Comparison of ENCODE assay signal across 8 mouse cellular contexts in the genomic region with DNA sequence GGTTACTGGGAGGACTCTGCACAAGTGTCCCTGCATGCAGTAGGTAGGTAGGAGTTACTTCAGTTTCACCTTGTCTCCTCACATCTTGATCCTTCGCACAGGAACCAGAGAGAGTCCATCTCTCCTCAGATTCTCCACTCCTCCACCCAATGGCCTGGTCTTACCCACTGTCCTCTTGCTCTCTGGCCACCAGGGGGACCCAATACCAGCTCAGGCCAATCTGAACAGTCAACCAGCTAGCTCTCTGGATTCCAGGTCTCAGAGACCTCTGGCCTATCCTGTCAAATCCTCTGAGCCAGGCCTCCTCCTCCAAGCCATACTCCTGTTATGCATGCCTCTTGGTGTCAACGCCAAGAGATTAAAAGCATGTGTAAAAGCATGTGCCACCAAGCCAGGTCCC. TPM values are rescaled to one million over a fixed set of nuclear protein-coding genes. Genes with fewer than 3 reads are reported as not detected.
DNase-seq lines count a peak whose midpoint lies in the region.

No protein-coding gene starts in this region.

- intact Hi-C loops in gastrocnemius, postnatal 14 days (cut with DNase I; ENCODE audit: low total_unique reads): loop anchor here (2.0 kb wide), 1 partner anchor 17 kb away; no protein-coding TSS in a partner anchor

- DNase-seq in gastrocnemius, adult 18-20 months (ENCODE audit: low spot score): peak; percentile 33
- no peak for DNase-seq in gastrocnemius, postnatal 4 days (ENCODE audit: low spot score in 2 of 2)
- DNase-seq in urinary bladder, postnatal 25 days (ENCODE audit: low spot score): peak; percentile 40
- no peak for DNase-seq in urinary bladder, postnatal 10 days (ENCODE audit: low spot score)
- peak; percentile 32 for DNase-seq in gastrocnemius, postnatal 14 days
- peak; percentile 66 for DNase-seq in liver
- DNase-seq in splenic B cell, adult 2 months (ENCODE audit: low read depth, low spot score): peak; percentile 59
- DNase-seq in right cerebral cortex, adult 2 months (ENCODE audit: low spot score in 2 of 2): no peak

- H3K36me3 ChIP-seq in splenic B cell, adult 2 months (ENCODE audit: control insufficient read depth, insufficient read depth, low read length, poor library complexity, severe bottlenecking): no peaks in the 10 kb centered on the region; the same call in 1 of the 2 replicates

- no peaks in the 10 kb centered on the region for H3K27me3 ChIP-seq in splenic B cell, adult 2 months (ENCODE audit: control insufficient read depth, insufficient read depth, low read length, poor library complexity, severe bottlenecking)

RNA-seq across cellular contexts. Expression of gene Telo2, which starts 6.2 kb away (rescaled TPM):
- total RNA-seq in gastrocnemius, adult 18-20 months (2021): 1 to 10 TPM; 4.0 to 6.0 TPM
- total RNA-seq in gastrocnemius, postnatal 4 days (2021): 10 to 100 TPM; 23.5 to 27.8 TPM
- total RNA-seq in gastrocnemius, postnatal 14 days (2021): 1 to 10 TPM; 9.2 to 9.3 TPM

RNA-seq across cellular contexts. Expression of gene Ptx4, which starts 11.0 kb away (rescaled TPM):
- 1 to 10 TPM; 1.1 to 1.5 TPM for total RNA-seq in gastrocnemius, adult 18-20 months (2021)
- 10 to 100 TPM in 1 of 2 experiments, 1 to 10 TPM in 1; 6.0 to 12.6 TPM for total RNA-seq in gastrocnemius, postnatal 4 days (2021)
- total RNA-seq in gastrocnemius, postnatal 14 days (2021): 1 to 10 TPM; 8.4 to 9.6 TPM

RNA-seq across cellular contexts. Expression of gene Clcn7, which starts 23.6 kb away (rescaled TPM):
- total RNA-seq in gastrocnemius, adult 18-20 months (2021): 10 to 100 TPM; 15.0 to 16.0 TPM
- total RNA-seq in gastrocnemius, postnatal 4 days (2021): 10 to 100 TPM; 23.0 to 25.0 TPM
- total RNA-seq in gastrocnemius, postnatal 14 days (2021): 10 to 100 TPM; 14.3 to 15.5 TPM

RNA-seq across cellular contexts. Expression of gene Tmem204, which starts 26.2 kb away (rescaled TPM):
- total RNA-seq in gastrocnemius, adult 18-20 months (2021): 10 to 100 TPM; 10.8 to 18.8 TPM
- total RNA-seq in gastrocnemius, postnatal 4 days (2021): 10 to 100 TPM; 14.6 to 19.9 TPM
- 10 to 100 TPM; 13.9 to 16.3 TPM for total RNA-seq in gastrocnemius, postnatal 14 days (2021)

RNA-seq across cellular contexts. Expression of gene Ccdc154, which starts 52.7 kb away (rescaled TPM):
- not detected for total RNA-seq in gastrocnemius, adult 18-20 months (2021)
- total RNA-seq in gastrocnemius, postnatal 4 days (2021): under 1 TPM; 0.15 to 0.21 TPM
- not detected for total RNA-seq in gastrocnemius, postnatal 14 days (2021)

Comparison
In these comparisons a context has a peak if more than half of its experiments do, and no peak if none do; other contexts are left out.
1. DNase-seq: peak in gastrocnemius, adult 18-20 months (single experiment), urinary bladder, postnatal 25 days (single experiment), gastrocnemius, postnatal 14 days (single experiment), liver (single experiment) and splenic B cell, adult 2 months (single experiment); none in gastrocnemius, postnatal 4 days (0 of 2), urinary bladder, postnatal 10 days (single experiment) and right cerebral cortex, adult 2 months (0 of 2).